Mouse (Mus musculus) kidney, embryonic 16.5 days (tissue): ENCODE data around the gene Adnp. TPM values are rescaled to one million over a fixed set of nuclear protein-coding genes. Genes with fewer than 3 reads are reported as not detected.

ENCODE experiments used
- ATAC-seq: fragments of 200-750 bp; cut with Nextera tagmentation; 2 replicates; pipeline ENCODE4 v1.8.0; 2017; ENCODE audit warnings: moderate TSS enrichment; ENCODE audit not compliant: low FRiP score, low TSS enrichment
- H3K27ac ChIP-seq: fragments of 300-500 bp; sonication (generic); 2 replicates; pipeline ENCODE4 v1.5.1; 2014; ENCODE audit warnings: low read length
- H3K27me3 ChIP-seq: fragments of 300-500 bp; sonication (generic); 2 replicates; pipeline ENCODE4 v1.6.1; 2014; ENCODE audit warnings: low read length, control low read depth, mixed read lengths; ENCODE audit not compliant: insufficient read depth
- H3K36me3 ChIP-seq: fragments of 300-500 bp; sonication (generic); 2 replicates; pipeline ENCODE4 v1.6.1; 2014; ENCODE audit warnings: low read length, control low read depth, mixed read lengths; ENCODE audit not compliant: insufficient read depth
- H3K4me1 ChIP-seq: fragments of 300-500 bp; sonication (generic); 2 replicates; pipeline ENCODE4 v1.6.1; 2014; ENCODE audit warnings: low read length, control low read depth, mixed read lengths; ENCODE audit not compliant: insufficient read depth
- H3K4me2 ChIP-seq: fragments of 300-500 bp; sonication (generic); replicated peaks from 2 replicates; pipeline ENCODE4 v1.6.1; 2014; ENCODE audit warnings: low read depth, low read length
- H3K4me3 ChIP-seq: fragments of 300-500 bp; sonication (generic); 2 replicates; pipeline ENCODE4 v1.5.1; 2014; ENCODE audit warnings: mild to moderate bottlenecking, low read length
- H3K9ac ChIP-seq: fragments of 300-500 bp; sonication (generic); replicated peaks from 2 replicates; pipeline ENCODE4 v1.6.1; 2014; ENCODE audit warnings: low read length
- H3K9me3 ChIP-seq: fragments of 300-500 bp; sonication (generic); 2 replicates; pipeline ENCODE4 v1.6.1; 2016; ENCODE audit warnings: low read length, control low read depth
- WGBS: fragments of 180-500 bp; shearing (Covaris S2); extraction: QIAGEN DNeasy Blood & Tissue Kit; methylation state at CpG from one replicate; pipeline ENCODE4 v1.1.7; 2014; 5-methylcytosine and 5-hydroxymethylcytosine counted together
- microRNA-seq: library from miRNA; unstranded; fragments of <30 nt; microRNA quantifications from one replicate; pipeline ENCODE4, GENCODE M21; 2016
- polyA plus RNA-seq: library from polyadenylated mRNA; unstranded; fragments of >200 nt; fragmentation: Nextera tagmentation; extraction: Ambion mirVana; gene quantifications from 2 replicates; pipeline ENCODE4 v1.2.1, GENCODE M21; 2015

Gene Adnp
- polyA plus RNA-seq, 1 experiment from 2014 or later, result 1.3 TPM

- no peaks in the 10 kb centered on the region for H3K27me3 ChIP-seq
- H3K4me3 ChIP-seq, result no peak overlapping the region
- no peaks in the 10 kb centered on the region for H3K9me3 ChIP-seq
- H3K9ac ChIP-seq, result no peak overlapping the region
- no peak overlapping the region for H3K4me2 ChIP-seq
- no peak for ATAC-seq
- no peak overlapping the region for H3K27ac ChIP-seq
- WGBS, result 52% methylated on average over 5 of the region's 5 CpGs
- H3K36me3 ChIP-seq, result no peaks in the 10 kb centered on the region
- H3K4me1 ChIP-seq, result peaks cover 6% of the 10 kb centered on the region
Measured at GRCm38 (mm10) chr2:168143794-168144193, 63.1 kb downstream of the Adnp start.

GRCm38 (mm10) chr2:168137161-168137560 lies 69.8 kb downstream of the Adnp start:
- no peak overlapping the region for H3K4me3 ChIP-seq
- H3K9me3 ChIP-seq, result no peaks in the 10 kb centered on the region
- WGBS, result 77% methylated on average over 15 of the region's 15 CpGs
- no peaks in the 10 kb centered on the region for H3K27me3 ChIP-seq
- no peak overlapping the region for H3K27ac ChIP-seq
- H3K9ac ChIP-seq, result no peak overlapping the region
- no peak overlapping the region for H3K4me2 ChIP-seq
- no peaks in the 10 kb centered on the region for H3K36me3 ChIP-seq
- no peaks in the 10 kb centered on the region for H3K4me1 ChIP-seq
- no peak for ATAC-seq

Small RNAs within 50 kb of the gene (microRNA-seq; reads per million reads assigned to microRNA genes)
- not detected for gene Gm24561

Other genes starting within 250 kb of the Adnp start
- gene Ripor3, start 196.5 kb downstream of the Adnp start, polyA plus RNA-seq, result 1.9 and 2.6 TPM in 2 replicates
- 20.0 and 23.9 TPM in 2 replicates for gene Pard6b, start 126.1 kb downstream of the Adnp start, polyA plus RNA-seq
- gene Gm20716, start 23.3 kb upstream of the Adnp start, polyA plus RNA-seq, result 16.7 and 18.6 TPM in 2 replicates
- gene Dpm1, start 23.5 kb upstream of the Adnp start, polyA plus RNA-seq, result 82.2 and 99.4 TPM in 2 replicates
- gene Mocs3, start 23.5 kb upstream of the Adnp start, polyA plus RNA-seq, result 6.0 and 6.2 TPM in 2 replicates
- 1.5 and 2.9 TPM in 2 replicates for gene Kcng1, start 74.6 kb upstream of the Adnp start, polyA plus RNA-seq